Mouse (Mus musculus): Measurements from ENCODE around the gene 4930519P11Rik.

4930519P11Rik gene

DNA sequence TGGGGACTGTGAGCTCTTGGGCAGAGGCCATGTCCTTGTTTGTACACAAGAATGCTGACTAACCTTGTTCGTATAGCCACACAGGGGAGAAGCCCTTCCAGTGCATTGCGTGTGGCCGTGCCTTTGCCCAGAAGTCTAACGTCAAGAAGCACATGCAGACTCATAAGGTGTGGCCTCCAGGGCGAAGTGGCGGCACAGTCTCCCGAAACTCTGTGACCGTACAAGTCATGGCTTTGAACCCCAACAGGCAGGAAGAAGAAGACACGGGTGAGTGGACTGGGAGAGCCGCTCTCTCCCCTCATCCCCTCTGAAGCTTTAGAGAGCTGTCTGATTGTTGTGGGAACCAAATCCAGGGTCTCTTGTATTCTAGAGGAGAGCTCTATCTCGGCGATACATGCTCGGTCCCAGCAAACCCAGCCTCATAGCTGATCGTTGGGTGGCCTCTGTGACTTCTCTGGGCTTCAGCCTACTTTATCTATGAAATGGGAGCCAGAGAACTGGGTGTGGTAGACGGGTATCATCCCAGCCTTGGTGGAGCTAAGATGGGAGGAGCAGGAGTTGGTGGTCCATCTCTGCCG lies 19.1 kb upstream of the 4930519P11Rik start:
- no peak for DNase-seq

GRCm38 (mm10) chr2:154630531-154630930 lies 17.3 kb upstream of the 4930519P11Rik start:
- DNase-seq, result no peak

DNA sequence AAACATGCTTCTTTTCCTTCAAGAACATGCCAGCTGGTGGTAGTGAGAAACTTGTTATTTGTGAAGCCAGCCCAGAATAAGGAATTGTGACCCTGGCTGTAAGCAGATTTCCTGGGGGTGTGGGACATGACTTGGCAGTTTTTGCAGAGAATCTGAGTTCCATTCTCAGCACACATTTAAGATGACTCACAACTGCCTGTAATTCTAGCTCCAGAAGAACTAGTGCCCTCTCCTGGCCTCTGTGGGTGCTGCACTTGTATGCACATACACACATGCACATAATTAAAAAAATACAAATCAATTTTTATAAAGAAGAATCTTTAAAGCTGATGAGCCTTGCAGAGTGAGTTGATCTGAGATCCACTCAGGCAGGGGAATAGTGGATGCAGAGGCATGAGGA lies 10.9 kb upstream of the 4930519P11Rik start:
- no peak for DNase-seq

DNA sequence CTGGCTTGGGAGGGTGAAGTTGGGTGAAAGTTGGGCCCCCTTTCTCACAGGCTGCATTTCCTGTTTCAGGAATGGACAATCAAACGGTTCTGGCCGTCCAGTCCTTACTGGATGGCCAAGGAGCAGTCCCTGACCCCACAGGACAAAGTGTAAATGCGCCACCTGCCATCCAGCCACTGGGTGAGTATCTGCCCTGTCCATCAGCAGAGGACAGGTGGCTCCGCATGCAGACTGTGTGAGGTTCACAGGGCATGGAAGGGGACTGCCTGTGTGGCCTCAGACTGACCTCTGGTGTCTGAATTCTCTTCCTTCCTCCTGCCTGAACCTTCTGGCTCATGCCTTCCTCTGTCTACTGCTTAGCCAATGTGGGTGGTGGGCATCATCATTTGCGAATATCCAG lies 8.4 kb upstream of the 4930519P11Rik start:
- DNase-seq, result no peak

GRCm38 (mm10) chr2:154617061-154617460 lies 3.8 kb upstream of the 4930519P11Rik start:
- no peak for DNase-seq

- no peak for DNase-seq
Measured at GRCm38 (mm10) chr2:154615674-154616073, 2.4 kb upstream of the 4930519P11Rik start.

DNA sequence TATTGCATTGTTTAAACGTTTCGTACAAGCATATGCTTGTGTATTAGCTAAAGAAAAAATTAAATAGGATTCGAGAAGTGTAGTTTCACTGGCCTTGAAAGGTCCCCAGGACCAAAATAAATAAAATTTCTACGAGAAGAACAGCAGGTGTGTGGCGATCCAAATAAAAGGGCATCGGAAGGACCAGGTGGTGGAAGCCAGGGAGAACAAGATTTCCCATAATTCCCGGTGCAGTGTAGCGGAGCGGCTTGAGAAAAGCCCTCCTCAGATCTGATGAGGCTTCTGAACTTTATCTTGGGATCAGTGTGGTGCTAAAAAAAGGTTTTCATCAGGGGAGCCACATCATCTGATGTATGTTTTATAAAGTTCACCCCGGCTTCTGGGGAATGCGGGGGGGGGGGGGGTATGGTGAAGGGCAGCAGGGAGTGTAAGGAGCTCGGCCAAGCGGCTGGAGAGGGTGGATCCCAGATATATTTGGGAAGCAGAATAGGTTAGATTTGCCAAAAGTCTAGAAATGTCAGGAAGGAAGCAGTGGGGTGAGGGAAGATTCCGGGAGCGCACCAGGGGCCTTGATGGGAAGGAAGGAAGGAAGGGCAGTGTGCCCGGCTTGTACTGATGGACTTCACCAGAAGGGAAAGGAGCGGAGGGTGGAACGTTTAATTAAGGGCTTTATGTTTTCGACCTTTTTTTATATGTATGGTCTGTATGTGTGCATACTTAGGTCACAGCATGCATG lies 1.8 kb upstream of the 4930519P11Rik start:
- peak; percentile 70 to 72 for DNase-seq

DNA sequence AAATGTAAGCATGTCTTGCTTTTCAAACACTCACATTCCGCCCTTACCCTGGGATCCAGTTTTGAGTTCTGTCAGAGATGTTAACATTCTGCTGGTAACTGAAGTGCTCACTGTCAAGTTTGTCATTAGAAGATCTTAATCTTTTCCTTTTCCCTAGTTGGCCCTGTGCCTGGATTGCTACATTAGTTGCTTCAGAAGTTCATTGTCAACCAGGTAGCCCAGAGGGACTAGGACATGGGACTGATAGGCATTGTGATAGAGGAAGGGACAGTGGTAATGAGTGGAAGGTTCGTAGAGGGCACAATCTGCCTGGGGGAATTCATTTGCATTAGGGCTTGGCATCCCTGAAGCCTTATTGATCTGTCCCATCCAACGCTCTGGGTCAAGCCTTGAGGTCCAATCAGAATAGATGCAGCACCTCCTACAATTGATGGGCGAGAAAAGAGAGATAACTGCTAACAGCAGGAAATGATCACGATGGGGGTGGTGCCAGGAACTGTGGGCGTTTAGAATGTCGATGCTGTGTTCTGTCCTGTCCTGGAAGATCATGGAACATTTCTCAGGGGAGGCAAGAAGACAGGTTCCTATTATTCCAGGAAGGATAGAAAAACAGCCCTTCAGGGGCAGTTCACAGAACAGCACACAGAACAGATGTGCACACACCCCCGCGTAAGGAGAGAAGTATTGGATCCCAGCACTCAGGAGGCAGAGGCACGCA lies 4.0 kb downstream of the 4930519P11Rik start:
- no peak for DNase-seq

DNA sequence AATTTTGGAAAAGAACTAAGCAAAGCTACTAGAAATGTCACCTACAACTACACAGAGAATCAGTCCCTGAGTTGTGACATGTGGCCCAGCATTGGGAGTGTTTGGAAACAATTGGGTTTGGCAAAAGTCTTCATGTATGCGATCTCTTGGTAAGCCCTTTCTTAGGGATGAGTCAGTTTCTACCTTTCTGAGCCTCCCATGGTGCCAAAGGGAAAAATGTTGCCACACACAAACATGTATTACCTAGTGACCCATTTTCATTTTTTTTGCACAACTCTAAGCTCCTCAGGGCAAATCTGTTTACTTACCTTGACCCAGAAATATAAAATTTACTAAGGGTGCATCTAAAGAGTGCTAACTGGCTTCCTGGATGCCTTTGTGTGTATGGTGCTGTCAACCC lies 6.3 kb downstream of the 4930519P11Rik start:
- no peak for DNase-seq

DNA sequence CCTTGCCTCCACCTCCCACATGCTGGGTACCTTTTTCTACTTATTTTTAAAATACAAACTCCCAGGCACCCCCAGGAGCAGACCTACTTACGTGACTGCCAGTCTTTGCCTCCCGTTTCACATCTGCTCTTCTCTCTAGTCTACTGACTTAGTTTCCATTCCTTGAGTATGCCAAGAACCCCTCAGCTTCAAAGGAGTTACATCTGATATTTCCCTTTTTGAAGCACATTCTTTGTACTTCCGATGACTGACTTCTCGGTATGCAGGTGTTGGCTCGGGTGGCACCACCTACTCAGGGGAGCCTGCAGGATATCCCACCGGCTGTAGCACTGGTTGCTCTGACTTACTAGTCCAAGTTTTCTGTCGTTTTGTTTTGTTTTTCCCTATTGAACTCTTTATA lies 9.1 kb downstream of the 4930519P11Rik start:
- no peak for DNase-seq

GRCm38 (mm10) chr2:154603638-154604153 lies 9.5 kb downstream of the 4930519P11Rik start, which contains the start of gene Pxmp4:
Gene Pxmp4, minus strand, starts transcription at chr2:154603708.
- DNase-seq, result peak; percentile 99 to 100

DNA sequence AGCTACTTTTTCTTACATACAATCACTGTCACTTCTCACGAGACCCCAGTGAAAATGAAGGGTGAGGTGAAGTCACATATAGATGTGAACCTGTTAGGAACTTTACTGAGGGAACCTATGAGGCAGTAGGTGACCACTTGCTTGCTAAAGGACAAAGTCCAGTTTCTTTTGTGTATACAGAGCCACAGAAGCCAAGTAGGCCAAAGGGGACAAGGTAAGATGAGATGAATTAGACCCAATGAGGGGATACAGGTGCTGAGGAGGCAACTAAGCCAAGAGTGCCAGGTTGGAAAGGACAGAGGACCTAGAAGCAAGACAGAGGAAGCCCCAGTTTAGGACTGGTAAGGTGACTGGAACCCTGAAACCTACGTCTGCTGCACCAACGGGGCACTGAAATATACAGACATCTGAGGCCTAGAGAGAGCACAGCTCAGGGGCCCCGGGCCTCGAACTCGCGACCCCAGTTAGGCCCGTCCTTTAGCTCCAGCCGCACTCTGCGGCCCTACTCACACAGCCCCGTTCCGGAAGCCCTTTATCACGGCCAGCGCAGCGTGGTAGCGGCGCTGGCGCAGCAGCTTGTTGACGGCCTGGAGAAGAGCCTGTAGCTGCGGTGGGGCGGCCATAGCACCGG lies 10.1 kb downstream of the 4930519P11Rik start:
- DNase-seq, result no peak

DNA sequence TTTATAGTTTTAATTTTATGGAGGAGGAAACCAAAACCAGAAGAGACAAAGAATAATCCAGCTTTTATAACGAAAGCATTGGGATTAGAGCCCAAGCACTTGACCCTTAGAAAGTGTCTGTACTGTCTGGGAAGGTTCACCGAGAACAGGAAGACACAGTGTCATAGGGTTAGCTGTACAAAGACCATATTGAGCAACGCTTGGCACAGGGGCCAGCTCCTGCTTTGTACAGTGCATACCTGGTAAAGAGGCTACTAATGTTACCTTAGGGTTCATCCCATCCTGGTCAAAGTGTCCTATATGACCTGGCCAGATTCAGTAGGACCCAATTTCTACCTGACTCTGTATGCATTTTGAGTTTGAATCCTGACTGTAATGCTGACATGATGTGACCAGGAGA lies 11.9 kb downstream of the 4930519P11Rik start:
- DNase-seq, result no peak

DNA sequence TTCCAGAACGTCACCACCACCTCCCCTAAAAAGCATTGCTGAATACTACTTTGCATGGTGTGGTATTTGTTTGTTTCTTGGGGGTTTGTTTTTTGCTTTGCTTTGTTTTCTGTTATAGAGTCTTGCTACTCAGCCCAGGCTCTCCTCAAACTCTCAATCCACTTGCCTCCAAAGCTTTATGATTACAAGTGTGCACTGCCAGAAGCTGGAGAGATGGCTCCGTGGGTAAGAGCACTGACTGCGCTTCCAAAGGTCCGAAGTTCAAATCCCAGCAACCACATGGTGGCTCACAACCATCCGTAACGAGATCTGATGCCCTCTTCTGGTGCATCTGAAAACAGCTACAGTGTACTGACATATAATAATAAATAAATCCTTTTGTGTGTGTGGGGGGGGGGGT lies 12.7 kb downstream of the 4930519P11Rik start:
- DNase-seq, result no peak

DNA sequence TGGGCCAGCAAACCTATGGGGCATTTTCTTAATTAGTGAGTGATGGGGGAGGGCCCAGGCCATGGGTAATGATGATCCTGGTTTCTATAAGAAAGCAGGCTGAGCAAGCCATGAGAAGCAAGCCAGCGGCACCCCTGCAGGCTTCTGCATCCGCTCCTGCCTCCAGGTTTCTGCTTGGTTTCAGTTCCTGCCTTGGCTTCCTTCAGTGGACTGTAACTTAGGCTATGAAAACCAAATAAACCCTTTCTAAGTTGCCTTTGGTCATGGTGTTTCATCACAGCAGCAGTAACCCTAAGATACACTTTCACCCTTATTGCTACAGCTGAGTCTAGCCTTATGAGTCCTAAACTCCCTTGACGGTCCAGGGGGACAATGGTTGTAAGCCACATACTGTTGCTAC lies 15.8 kb downstream of the 4930519P11Rik start:
- DNase-seq, result no peak

DNA sequence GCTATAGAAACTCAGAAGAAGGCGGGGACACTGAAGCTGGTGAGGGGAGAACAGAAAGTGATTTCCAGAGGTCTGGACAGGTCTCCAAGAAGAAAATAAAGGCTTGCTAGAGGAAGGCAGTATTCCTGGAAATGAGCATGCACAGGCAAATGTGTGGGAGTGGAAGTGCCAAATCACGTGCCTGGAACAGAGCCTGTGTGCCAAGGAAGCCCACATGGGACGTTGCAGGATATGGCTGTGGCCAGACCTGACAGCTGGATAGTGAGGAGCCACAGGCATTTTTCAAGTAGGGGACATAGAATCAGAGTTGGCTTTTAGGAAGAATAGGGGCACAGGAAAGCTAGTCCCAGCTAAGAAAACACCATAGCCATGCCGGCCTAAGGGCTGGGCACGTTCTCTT lies 17.5 kb downstream of the 4930519P11Rik start:
- DNase-seq, result peak; percentile 35 to 59

DNA sequence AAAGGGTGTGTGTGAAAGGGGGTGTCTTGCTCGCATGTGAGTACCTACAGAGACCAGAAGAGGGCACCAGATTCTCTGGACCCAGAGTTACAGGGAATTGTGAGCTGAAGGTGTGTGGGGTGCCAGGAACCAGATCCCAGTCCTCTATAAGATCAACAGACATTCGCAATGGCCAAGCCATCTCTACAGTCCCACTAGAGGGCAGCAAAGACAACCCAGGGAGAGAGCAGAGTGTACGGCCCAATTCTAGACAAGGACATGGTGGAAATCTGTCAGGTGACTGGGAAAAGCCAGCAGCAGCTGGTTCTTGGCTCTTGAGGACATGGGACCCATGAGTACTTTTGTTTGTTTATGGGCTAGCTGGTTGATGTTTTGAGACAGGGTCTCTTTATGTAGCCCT lies 20.2 kb downstream of the 4930519P11Rik start:
- peak; percentile 42 to 56 for DNase-seq

DNA sequence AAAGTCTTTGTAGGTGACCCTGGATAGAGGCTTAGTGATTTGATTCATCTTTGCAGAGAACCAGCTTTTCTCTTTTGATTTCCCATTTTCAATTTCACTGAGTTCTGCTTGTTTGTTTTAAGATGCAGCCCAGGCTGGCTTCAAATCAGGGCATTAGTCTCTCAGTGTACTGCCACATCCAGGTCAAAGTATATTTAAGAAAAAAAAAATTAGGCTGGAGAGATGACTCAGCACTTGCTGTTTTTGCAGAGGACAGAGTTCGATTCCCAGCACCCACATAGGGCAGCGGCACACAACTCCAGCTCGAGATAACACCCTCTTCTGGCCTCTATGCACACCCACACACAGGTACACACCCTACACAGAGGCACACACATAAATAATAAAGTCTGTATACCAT lies 22.0 kb downstream of the 4930519P11Rik start:
- DNase-seq, result no peak

- no peak for DNase-seq
Measured at GRCm38 (mm10) chr2:154589051-154589450, 24.2 kb downstream of the 4930519P11Rik start.

- DNase-seq, result peak; percentile 52 to 69
Measured at GRCm38 (mm10) chr2:154586405-154586804, 26.8 kb downstream of the 4930519P11Rik start.

GRCm38 (mm10) chr2:154584931-154585601 lies 28.2 kb downstream of the 4930519P11Rik start:
- DNase-seq, result peak; percentile 63 to 64

Data from cerebellum, postnatal 25 days (tissue).